Mouse (Mus musculus) ES-Bruce4 (cell line): ENCODE data around the gene Scn8a. TPM values are rescaled to one million over a fixed set of nuclear protein-coding genes. Genes with fewer than 3 reads are reported as not detected.

ENCODE experiments used
- H3K27ac ChIP-seq: 2 replicates; pipeline ENCODE4 v1.5.1; 2012; ENCODE audit warnings: low read length, inconsistent platforms; ENCODE audit not compliant: insufficient read depth
- H3K27me3 ChIP-seq: 2 replicates; pipeline ENCODE4 v1.6.1; 2012; ENCODE audit warnings: mild to moderate bottlenecking, low read length, inconsistent platforms; ENCODE audit not compliant: control insufficient read depth, poor library complexity, insufficient read depth, severe bottlenecking
- H3K36me3 ChIP-seq: 2 replicates; pipeline ENCODE4 v1.6.1; 2012; ENCODE audit warnings: inconsistent platforms, mild to moderate bottlenecking, low read length, moderate library complexity; ENCODE audit not compliant: control insufficient read depth, poor library complexity, insufficient read depth, severe bottlenecking
- H3K4me1 ChIP-seq: one replicate; pipeline ENCODE4 v1.8.1; 2011; ENCODE audit warnings: low read length; ENCODE audit not compliant: control insufficient read depth, insufficient read depth
- H3K4me3 ChIP-seq: 2 replicates; pipeline ENCODE4 v1.5.1; 2011; ENCODE audit warnings: low read depth, mild to moderate bottlenecking, low read length
- H3K9ac ChIP-seq: 2 replicates; pipeline ENCODE4 v1.6.1; 2012; ENCODE audit warnings: low read depth, mild to moderate bottlenecking, inconsistent platforms; ENCODE audit not compliant: poor library complexity, severe bottlenecking
- H3K9me3 ChIP-seq: replicated peaks from 2 replicates; pipeline ENCODE4 v1.6.1; 2012; ENCODE audit warnings: mild to moderate bottlenecking, low read length, inconsistent platforms; ENCODE audit not compliant: control insufficient read depth, poor library complexity, insufficient read depth, severe bottlenecking
- CTCF ChIP-seq: IDR thresholded peaks from one replicate; pipeline ENCODE4 v1.8.1; 2011; ENCODE audit warnings: low read depth, low read length
- EP300 ChIP-seq: IDR thresholded peaks from 2 replicates; pipeline ENCODE4 v1.6.1; 2011; ENCODE audit warnings: low read depth, low read length; ENCODE audit not compliant: insufficient read depth
- POLR2A ChIP-seq: IDR thresholded peaks from one replicate; pipeline ENCODE4 v1.8.1; 2011; ENCODE audit warnings: low read length; ENCODE audit not compliant: insufficient read depth
- polyA plus RNA-seq: library from polyadenylated mRNA; stranded (reverse); fragments of >200 nt; gene quantifications from 2 replicates; pipeline ENCODE4 v1.2.4, GENCODE M21; 2011; ENCODE audit warnings: low read depth; ENCODE audit not compliant: missing spikeins, insufficient read depth, insufficient read length

Gene Scn8a
- polyA plus RNA-seq, 1 experiment: 8.9 TPM

- H3K27me3 ChIP-seq: no peaks in the 10 kb centered on the region
- no peaks in the 10 kb centered on the region for H3K36me3 ChIP-seq
- H3K9ac ChIP-seq: no peak overlapping the region
- H3K4me1 ChIP-seq: no peaks in the 10 kb centered on the region
- TF ChIP-seq EP300 (no peak), CTCF (no peak), POLR2A (no peak)
- H3K4me3 ChIP-seq: no peak overlapping the region
- no peaks in the 10 kb centered on the region for H3K9me3 ChIP-seq
- no peak overlapping the region for H3K27ac ChIP-seq
Measured at GRCm38 (mm10) chr15:100951491-100951890, 81.8 kb downstream of the Scn8a start.

- no peaks in the 10 kb centered on the region for H3K27me3 ChIP-seq
- H3K9me3 ChIP-seq: no peaks in the 10 kb centered on the region
- TF ChIP-seq POLR2A: no peak
- no peak for TF ChIP-seq EP300
- TF ChIP-seq CTCF: no peak
- H3K36me3 ChIP-seq: no peaks in the 10 kb centered on the region
- H3K4me3 ChIP-seq: no peak overlapping the region
- H3K9ac ChIP-seq: no peak overlapping the region
- no peaks in the 10 kb centered on the region for H3K4me1 ChIP-seq
- H3K27ac ChIP-seq: no peak overlapping the region
Measured at GRCm38 (mm10) chr15:100952292-100952691, 82.6 kb downstream of the Scn8a start.

GRCm38 (mm10) chr15:100952854-100953253, 83.2 kb downstream of the Scn8a start:
- no peaks in the 10 kb centered on the region for H3K36me3 ChIP-seq
- no peaks in the 10 kb centered on the region for H3K27me3 ChIP-seq
- H3K4me1 ChIP-seq: no peaks in the 10 kb centered on the region
- H3K9ac ChIP-seq: no peak overlapping the region
- no peak overlapping the region for H3K27ac ChIP-seq
- TF ChIP-seq CTCF: no peak
- TF ChIP-seq POLR2A: no peak
- no peak for TF ChIP-seq EP300
- no peak overlapping the region for H3K4me3 ChIP-seq
- no peaks in the 10 kb centered on the region for H3K9me3 ChIP-seq

- no peak overlapping the region for H3K9ac ChIP-seq
- no peak overlapping the region for H3K4me3 ChIP-seq
- no peak overlapping the region for H3K27ac ChIP-seq
- H3K9me3 ChIP-seq: no peaks in the 10 kb centered on the region
- no peak for TF ChIP-seq POLR2A
- TF ChIP-seq EP300: no peak
- no peak for TF ChIP-seq CTCF
- no peaks in the 10 kb centered on the region for H3K4me1 ChIP-seq
- no peaks in the 10 kb centered on the region for H3K27me3 ChIP-seq
- H3K36me3 ChIP-seq: no peaks in the 10 kb centered on the region
Measured at GRCm38 (mm10) chr15:100953955-100954354, 84.3 kb downstream of the Scn8a start.

GRCm38 (mm10) chr15:100954751-100955150, 85.1 kb downstream of the Scn8a start:
- no peaks in the 10 kb centered on the region for H3K36me3 ChIP-seq
- H3K9me3 ChIP-seq: no peaks in the 10 kb centered on the region
- H3K27me3 ChIP-seq: no peaks in the 10 kb centered on the region
- H3K4me1 ChIP-seq: no peaks in the 10 kb centered on the region
- H3K4me3 ChIP-seq: no peak overlapping the region
- no peak overlapping the region for H3K27ac ChIP-seq
- no peak overlapping the region for H3K9ac ChIP-seq
- TF ChIP-seq CTCF (no peak), POLR2A (no peak), EP300 (no peak)

- H3K27ac ChIP-seq: no peak overlapping the region
- no peaks in the 10 kb centered on the region for H3K36me3 ChIP-seq
- H3K9me3 ChIP-seq: no peaks in the 10 kb centered on the region
- no peak for TF ChIP-seq EP300
- no peak for TF ChIP-seq CTCF
- TF ChIP-seq POLR2A: no peak
- no peak overlapping the region for H3K9ac ChIP-seq
- H3K27me3 ChIP-seq: no peaks in the 10 kb centered on the region
- no peaks in the 10 kb centered on the region for H3K4me1 ChIP-seq
- H3K4me3 ChIP-seq: no peak overlapping the region
Measured at GRCm38 (mm10) chr15:100960958-100961357, 91.3 kb downstream of the Scn8a start.

GRCm38 (mm10) chr15:100961561-100961960, 91.9 kb downstream of the Scn8a start:
- TF ChIP-seq POLR2A: no peak
- no peak overlapping the region for H3K9ac ChIP-seq
- H3K4me3 ChIP-seq: no peak overlapping the region
- no peaks in the 10 kb centered on the region for H3K4me1 ChIP-seq
- no peak overlapping the region for H3K27ac ChIP-seq
- no peaks in the 10 kb centered on the region for H3K27me3 ChIP-seq
- H3K36me3 ChIP-seq: no peaks in the 10 kb centered on the region
- H3K9me3 ChIP-seq: no peaks in the 10 kb centered on the region
